Mouse (Mus musculus): ENCODE data around the gene Ikbke.
"Not testable (repeated sequence)": the region's sequence is repeated elsewhere in the genome, so short reads cannot be mapped to it uniquely, and the experiment has no call there.

Gene Ikbke

GRCm38 (mm10) chr1:131279456-131279776 is at the start of gene Ikbke:
Ikbke (minus strand) TSS chr1:131279606.
- DNase-seq (ENCODE audit: low read depth, low spot score) = no peak

DNA sequence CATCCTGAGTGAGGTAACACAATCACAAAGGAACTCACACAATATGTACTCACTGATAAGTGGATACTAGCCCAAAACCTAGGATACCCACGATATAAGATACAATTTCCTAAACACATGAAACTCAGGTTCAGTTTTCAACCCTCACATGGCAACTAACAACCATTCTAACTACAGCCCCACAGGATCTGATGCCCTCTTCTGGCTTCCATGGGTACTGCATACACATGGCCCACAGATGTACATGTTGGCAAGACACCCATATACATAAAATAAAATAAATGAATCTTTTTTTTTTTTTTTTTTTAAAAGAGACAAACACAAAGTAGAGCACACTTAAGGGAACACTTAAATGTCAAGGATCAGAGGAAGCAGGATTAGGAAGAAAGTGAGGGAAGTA is 49.7 kb upstream of the Ikbke start:
- not testable (repeated sequence) for DNase-seq (ENCODE audit: low read depth, low spot score)

DNA sequence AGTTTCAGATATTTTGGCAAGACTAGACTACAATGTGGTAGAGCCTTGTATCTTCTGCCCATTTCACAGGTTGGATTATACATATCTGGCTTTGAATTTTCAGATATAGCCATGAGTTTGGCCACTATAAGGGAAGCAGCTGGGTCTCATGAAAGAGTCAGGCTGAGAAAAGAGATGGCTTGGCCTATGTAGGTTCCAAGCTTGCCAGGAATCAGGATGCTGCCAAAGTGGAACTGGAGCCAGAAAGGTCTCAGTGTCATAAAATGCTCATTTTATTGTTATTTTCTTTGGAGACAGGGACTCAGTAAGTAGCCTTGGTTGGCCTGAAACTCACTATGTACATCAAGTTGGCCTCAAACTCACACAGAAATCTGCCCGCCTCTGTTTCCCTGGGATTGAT is 47.8 kb upstream of the Ikbke start:
- no peak for DNase-seq (ENCODE audit: low read depth, low spot score)

DNA sequence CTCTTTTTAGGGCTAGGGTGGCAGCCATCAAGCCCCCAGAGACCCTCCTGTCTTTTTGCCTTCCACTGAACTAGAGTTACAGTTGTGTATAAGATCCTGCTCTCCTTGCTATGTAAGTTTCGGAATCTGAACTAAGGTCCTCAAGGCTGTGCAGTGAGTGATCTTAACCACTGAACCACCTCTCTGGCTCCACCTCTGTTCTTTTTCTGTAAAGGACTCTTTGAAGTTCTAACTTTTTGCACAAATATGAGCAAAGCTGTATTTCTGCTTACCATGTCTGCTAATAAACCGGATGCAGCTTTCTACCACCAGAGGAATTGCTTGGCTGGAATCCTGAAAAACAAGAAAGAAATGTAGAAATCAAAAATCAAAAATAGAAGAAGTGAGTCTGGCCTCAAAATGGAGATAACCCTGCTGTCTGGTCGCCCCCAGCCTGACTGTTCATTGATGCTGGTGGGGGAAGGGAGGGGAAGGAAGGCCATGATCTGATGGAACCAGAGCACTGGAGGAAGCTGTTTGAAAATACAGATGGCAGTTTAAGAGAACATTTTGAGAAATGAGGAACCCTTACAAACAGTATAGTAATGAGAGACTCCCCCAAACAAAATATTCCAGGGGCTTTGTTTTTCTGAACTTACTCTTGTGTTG is 45.5 kb upstream of the Ikbke start:
- no peak for DNase-seq (ENCODE audit: low read depth, low spot score)

GRCm38 (mm10) chr1:131319598-131320330 is 40.4 kb upstream of the Ikbke start:
- no peak for DNase-seq (ENCODE audit: low read depth, low spot score)

DNA sequence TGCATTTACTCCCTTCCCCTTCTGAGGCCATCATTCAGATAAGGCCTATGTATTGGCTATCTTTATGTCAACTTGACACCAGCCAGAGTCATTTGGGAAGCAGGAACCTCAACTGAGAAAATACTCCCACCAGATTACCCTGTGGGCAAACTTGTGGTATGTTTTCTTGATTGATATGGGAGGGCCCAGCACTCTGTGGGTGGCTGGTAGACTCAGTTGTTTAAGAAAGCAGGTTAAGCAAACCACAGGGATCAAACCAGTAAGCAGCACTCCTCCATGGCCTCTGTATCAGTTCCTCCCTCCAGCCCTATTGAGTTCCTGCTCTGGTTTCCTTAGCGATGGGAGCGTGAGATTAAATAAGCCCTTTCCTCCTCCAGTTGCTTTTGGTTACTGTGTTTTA is 39.0 kb upstream of the Ikbke start:
- DNase-seq (ENCODE audit: low read depth, low spot score) = no peak

DNA sequence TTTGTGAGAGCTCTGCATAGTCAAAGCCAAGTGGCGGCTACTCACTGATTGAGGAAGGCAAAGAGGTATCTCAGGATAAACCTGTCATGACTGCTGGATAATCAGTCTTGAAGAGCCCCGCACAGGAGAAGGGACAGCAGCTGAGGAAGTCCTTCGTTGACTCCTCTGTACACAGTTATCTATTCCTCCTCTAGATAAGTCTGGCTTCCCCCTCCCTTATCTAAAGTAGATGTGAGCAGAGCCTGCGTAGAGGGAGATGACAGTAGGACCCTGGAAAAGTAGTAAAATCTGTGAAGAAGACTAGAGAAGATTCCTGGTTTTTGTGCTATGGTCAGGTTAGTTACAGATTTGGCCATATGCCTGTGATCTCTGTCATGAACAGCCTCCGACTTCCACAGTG is 38.2 kb upstream of the Ikbke start:
- no peak for DNase-seq (ENCODE audit: low read depth, low spot score)

DNA sequence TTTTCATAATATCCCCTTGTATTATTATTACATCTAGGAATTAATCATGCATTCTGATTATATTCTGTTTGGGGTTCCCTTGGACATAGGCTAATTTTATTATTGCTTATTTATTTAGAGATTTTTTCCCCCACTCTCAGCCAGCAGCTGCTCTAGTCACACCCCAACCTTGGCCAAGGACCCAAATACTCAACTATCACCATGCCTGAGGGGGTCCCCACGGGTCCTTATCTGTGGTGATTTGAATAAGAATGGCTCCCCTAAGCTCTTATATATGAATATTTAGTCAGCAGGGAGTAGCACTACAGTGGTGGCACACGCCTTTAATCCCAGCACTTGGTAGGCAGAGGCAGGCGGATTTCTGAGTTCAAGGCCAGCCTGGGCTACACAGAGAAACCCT is 31.9 kb upstream of the Ikbke start:
- DNase-seq (ENCODE audit: low read depth, low spot score) = no peak

DNA sequence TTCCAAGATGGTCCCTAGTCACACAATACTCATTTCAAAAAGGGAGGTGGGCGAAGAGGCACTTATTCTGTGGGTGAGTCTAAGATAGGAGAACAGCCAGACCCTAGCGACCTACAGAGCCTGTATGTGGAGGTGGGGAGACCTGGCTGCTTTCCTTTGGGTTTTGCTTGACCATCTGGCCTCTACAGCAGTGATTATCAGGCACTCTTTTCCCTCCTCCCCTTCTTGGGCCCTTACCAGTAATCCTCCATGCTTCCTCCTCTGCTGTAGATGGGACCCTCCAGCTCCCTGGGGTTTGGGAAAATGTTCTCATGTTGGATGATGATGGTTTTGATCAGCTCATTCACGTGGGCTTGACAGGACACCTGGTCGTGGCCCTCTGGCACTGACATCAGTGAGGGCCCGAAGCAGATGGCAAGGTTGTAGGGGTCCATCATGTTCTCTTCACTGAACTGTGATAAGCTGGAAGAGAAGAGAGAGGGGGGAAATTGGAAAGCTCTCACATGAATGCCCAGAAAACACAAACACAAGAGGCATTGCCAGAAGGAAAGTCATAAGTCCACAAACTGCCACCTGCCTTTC is 30.9 kb upstream of the Ikbke start:
- no peak for DNase-seq (ENCODE audit: low read depth, low spot score)

DNA sequence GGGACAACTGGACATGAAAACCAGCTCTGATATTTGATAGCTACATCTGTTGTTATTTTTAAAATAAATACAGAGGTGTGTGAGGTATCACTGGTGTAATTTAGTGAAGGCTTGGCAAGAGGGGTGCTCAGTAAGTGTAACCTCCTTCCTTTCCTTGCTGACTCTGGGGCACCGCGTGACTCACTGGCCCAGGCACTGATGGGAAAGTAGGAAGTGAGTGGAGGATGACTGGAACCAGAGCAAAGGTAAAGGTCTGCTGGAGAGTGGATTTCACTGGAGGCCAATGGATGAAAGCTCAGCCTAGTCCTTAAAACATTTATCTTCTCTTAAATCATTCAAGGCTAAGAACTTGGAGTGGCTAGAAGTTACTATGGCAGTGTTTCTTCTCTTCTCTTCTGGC is 21.3 kb upstream of the Ikbke start:
- no peak for DNase-seq (ENCODE audit: low read depth, low spot score)

- no peak for DNase-seq (ENCODE audit: low read depth, low spot score)
These were observed 20.4 kb upstream of the Ikbke start for GRCm38 (mm10) chr1:131299788-131300187.

GRCm38 (mm10) chr1:131299240-131299639 is 19.8 kb upstream of the Ikbke start:
- DNase-seq (ENCODE audit: low read depth, low spot score) = no peak

- DNase-seq (ENCODE audit: low read depth, low spot score) = no peak
These were observed 18.8 kb upstream of the Ikbke start for GRCm38 (mm10) chr1:131298171-131298570.

DNA sequence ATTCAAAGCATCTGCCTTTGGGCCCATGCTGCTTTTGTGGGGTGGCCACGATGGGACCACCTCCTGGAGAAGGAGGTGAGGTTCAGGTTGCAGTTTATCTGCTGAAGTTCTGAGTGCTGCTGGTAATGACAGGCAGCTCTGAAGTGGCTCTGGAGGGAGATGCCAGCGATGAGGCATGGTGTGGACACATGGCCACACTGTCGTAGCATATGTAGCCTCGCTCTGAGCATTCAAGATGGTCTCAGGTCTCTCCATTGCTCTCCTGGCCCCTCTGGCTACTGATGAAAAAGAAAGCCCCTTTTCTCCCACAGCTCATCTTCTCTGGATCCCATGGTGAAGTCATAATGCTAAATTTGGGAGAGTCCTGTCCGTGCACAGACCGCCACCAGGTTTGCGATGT is 17.3 kb upstream of the Ikbke start:
- DNase-seq (ENCODE audit: low read depth, low spot score) = no peak

GRCm38 (mm10) chr1:131295200-131295599 is 15.8 kb upstream of the Ikbke start:
- no peak for DNase-seq (ENCODE audit: low read depth, low spot score)

DNA sequence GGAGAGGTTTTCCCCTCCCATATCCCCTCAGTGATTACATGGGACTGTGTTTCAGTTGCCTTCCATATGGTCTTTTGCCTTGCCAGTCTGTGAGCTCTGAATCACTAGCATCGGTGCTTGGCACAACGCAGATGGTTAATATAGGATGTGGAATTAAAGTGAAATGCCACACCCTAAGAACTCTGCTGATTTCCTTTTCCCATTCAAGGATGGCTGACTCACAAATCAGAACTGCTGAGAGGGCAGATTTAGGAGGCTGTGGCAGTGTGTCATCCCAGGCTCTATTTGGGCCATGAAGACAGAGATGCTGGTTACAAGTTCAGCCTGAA is 14.5 kb upstream of the Ikbke start:
- peak; percentile 49 for DNase-seq (ENCODE audit: low read depth, low spot score)

DNA sequence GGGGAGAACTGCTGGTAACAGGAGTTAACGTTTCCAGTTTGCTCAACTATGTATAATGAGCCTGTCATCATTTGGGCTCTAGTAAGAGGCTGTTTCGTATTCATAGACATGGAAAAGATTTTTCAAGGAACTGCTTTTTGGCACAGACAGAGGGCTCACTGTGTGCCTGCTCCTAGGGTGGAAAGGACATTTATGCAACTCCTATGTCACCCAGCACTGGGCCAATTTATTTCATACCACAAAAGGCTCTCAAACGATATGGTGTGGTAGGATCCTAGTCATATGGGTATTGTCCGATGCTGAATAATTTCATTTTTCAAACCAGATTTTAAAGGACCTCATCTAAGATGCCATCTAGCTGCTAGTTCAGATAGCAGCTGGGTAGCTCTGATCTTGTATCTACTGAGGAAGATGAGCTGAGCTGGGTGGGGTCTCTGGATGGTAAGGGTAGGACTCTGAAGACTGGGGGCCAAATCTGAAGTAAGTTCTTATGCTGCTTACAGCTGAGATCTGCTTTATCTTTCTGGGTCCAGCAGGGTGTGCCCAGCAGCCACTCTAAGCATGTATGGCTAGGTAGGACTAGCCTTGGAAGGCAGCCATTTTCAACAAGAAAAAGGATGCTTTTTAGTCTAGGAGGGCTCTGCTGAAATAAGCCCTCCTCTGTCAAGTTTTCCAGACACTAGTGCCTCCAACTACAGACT is 14.0 kb upstream of the Ikbke start:
- no peak for DNase-seq (ENCODE audit: low read depth, low spot score)

GRCm38 (mm10) chr1:131290648-131291047 is 11.2 kb upstream of the Ikbke start:
- DNase-seq (ENCODE audit: low read depth, low spot score) = no peak

DNA sequence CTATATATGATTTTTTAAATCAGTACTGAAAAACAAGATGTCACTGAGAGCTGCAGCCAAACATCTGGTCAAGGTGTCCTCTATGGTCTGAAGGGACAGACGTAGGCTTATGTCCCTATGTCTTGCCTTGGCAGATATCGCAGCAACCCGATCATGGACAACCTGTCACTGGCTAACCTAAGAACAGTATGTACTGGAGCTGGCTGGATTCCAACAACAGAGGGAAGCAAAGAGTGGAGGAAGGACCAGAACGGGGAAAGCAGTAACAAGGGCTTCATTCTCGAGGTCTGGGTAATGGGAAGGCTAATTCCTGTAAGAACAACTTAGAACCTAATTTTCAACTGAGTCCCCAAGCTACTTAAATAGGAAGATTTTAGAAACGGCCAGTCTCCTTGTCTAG is 9.5 kb upstream of the Ikbke start:
- DNase-seq (ENCODE audit: low read depth, low spot score) = no peak

DNA sequence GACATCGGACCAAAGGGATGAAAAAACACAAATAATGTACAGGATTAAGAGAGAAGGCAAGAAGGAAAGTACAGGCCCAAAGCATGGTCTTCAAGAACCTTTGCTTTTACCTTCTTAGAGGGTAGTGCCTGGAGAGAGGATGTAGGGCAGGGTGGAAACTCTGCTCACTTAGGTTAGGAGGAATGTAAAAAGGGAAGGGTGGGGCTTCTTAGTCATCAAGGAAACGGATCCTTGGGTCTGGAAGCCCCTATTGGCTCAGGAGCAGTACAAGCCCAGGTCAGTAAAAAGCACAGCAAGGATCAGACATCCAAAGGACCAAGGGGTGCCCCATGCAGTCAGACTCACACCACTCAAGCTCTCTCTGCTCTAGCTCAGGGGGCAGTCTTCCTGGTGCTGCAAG is 7.9 kb upstream of the Ikbke start:
- no peak for DNase-seq (ENCODE audit: low read depth, low spot score)

DNA sequence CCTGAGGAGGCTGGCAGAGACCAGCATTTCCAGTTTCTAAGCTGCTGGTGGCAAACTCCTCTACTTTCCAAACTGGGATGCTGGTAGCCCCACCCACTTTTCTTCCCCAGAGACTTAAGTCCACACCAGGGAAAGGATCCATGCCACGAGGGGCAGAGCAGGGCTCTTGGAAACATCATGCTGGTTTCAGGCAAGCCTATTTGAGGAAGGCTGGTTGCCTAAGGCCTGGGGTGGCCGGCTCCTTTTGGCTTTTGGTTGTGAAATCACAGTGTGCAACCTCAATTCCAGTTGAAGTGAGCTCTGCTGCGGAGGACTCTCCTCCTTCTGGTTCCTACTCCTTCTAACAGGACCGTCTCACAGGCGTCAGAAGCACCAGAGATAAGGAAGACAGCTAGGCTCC is 7.4 kb upstream of the Ikbke start:
- no peak for DNase-seq (ENCODE audit: low read depth, low spot score)

- DNase-seq (ENCODE audit: low read depth, low spot score) = no peak
These were observed 5.2 kb upstream of the Ikbke start for GRCm38 (mm10) chr1:131284616-131285015.

- no peak for DNase-seq (ENCODE audit: low read depth, low spot score)
These were observed 4.8 kb upstream of the Ikbke start for GRCm38 (mm10) chr1:131284167-131284566.
